Mouse (Mus musculus): ENCODE measurements at regions not wholly inside any gene's neighbourhood (a gene's known extent, or its start where the extent isn't known, plus 50 kb on each side); places are given as distances from the start of the nearest gene placed in this dataset.
"Not testable (repeated sequence)": the region's sequence is repeated elsewhere in the genome, so short reads cannot be mapped to it uniquely, and the experiment has no call there.

DNA sequence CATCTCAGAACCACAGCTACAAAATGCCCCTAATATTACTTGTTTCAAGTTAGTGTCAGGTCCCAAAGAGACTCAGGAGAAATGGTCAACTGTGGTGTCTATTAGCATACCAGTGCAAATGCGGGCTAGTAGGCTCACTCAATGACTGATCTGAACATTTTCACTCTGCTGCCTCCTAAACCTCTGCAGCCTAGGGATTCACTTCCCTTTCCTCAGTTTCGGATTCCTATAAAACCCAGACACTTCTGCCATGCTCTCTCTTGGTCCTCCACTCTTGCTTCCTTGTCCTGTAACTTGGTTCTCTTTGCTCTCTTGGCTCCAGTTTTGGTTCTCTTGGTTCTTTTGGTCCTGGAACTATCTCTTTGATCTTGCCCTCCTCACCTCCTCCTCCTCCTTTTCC lies 206.3 kb upstream of the Spef2 start:
- no peak for DNase-seq

GRCm38 (mm10) chr15:9974999-9975398 lies 202.0 kb upstream of the Prlr start:
- no peak for DNase-seq

- no peak for DNase-seq
Observed at GRCm38 (mm10) chr15:10011289-10012234, 165.5 kb upstream of the Prlr start.

DNA sequence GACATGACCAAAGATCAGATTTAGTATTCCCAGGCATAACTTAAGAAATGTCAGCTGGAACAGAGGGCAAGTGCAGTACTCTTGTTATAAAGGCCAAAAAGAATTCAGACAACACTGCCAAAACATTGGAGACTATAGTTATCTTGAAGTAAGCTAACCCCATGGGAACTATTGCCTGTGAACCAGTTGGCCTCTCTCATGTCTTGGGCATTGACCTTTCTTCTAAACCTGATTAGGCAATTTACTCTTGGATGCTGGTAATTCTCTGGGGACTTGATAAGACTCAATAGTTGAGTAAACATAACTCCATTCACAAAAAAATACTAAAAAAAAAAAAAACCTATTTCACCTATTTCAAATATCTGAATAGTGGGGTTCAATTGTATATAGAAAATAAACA lies 159.8 kb upstream of the Prlr start:
- no peak for DNase-seq

- DNase-seq, result no peak
Observed at GRCm38 (mm10) chr15:10029902-10030301, 147.1 kb upstream of the Prlr start.

GRCm38 (mm10) chr15:10035561-10035960 lies 141.5 kb upstream of the Prlr start:
- no peak for DNase-seq

GRCm38 (mm10) chr15:10036576-10036975 lies 140.5 kb upstream of the Prlr start:
- DNase-seq, result not testable (repeated sequence)

GRCm38 (mm10) chr15:10073580-10073979 lies 103.5 kb upstream of the Prlr start:
- DNase-seq, result no peak

- DNase-seq, result peak; percentile 57 to 68
Observed at GRCm38 (mm10) chr15:10074916-10075315, 102.1 kb upstream of the Prlr start.

DNA sequence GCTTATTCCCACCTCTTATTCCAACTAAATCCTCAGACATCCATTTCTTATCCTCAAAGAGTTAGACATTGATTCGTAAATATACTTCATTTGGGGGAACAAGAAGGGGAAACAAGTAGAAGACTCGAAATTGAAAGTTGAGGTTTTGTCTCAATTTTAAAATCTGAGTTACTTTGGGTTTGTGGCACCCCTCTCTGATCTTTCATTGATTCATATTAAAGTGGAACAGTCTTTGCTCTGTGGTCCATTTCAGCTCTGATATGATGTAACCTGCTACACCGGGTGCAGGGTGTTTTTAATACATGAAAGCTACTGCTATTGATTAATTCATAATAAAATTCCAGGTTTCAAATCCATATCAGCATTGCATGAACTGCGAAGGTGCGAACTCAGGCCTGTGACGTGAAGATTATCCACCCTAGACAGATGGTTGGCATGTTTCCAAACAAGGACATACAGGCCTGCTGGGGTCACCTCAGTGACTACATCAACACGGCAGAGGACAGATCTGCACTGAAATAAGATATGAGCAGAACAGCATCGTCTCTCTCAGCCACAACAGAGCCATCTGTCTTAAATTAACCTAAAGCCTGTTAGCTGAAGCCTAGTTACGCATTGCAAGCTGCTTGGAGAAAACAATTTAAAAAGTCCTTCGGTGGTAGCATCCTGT lies 101.5 kb upstream of the Prlr start:
- DNase-seq, result peak in 1 of 2 experiments; percentile 10

DNA sequence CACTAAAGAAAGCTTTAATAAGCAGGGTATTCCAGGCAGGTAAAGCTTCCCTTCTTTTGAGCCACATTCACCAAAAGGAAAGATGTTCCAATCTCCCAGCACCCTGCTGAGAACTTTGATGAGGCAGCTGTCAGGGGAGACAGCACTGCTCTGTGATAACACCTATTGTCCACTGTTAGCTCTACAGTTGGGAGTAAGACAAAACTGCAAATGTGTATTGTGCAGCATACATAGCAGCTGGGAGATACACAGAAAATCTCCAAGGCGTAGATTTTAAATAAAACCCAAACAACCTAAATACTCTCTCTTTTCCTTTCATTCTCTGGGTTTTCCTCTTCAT lies 101.0 kb upstream of the Prlr start:
- no peak for DNase-seq

- DNase-seq, result no peak
Observed at GRCm38 (mm10) chr15:10078434-10078833, 98.6 kb upstream of the Prlr start.

- no peak for DNase-seq
Observed at GRCm38 (mm10) chr15:10079510-10079909, 97.5 kb upstream of the Prlr start.

DNA sequence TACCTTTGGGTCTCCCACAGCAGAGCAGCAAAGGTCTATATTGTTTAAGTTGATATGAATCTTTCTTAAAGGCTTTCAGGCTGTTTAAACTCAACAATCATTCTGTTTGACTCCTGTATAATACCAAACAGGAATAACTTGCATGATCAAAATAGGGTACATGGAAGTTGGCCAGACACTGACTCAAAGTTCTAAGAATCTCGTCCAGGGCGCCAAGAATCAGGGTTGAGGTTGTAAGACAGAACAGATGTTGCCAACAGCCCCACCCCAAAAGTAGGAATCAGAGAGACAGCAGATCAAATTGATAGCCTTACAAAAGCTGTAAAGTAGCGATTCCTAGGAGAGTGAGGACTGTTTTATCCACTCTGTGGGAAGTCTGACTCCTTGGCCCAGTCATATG lies 88.3 kb upstream of the Prlr start:
- DNase-seq, result no peak

- DNase-seq, result peak in 1 of 2 experiments; percentile 4
Observed at GRCm38 (mm10) chr15:10090384-10091092, 86.5 kb upstream of the Prlr start.

DNA sequence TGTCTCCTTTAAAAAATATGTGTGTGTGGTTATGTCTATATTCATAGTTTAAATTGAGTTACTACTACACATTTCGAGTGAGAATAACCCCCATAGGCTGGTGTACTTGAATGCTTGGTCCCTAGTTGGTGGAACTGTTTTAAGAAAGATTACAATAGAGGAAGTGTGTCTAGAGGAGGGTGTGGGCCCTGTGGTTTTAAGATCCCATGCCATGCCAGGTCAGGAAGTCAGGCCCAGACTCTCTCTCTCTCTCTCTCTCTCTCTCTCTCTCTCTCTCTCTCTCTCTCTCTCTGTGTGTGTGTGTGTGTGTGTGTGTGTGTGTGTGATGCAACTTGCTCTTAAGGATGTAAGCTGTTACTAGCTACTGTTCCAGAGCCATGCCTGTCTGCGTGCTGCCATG lies 73.7 kb upstream of the Prlr start:
- peak; percentile 34 to 50 for DNase-seq

- not testable (repeated sequence) for DNase-seq
Observed at GRCm38 (mm10) chr15:10105211-10105976, 71.6 kb upstream of the Prlr start.

DNA sequence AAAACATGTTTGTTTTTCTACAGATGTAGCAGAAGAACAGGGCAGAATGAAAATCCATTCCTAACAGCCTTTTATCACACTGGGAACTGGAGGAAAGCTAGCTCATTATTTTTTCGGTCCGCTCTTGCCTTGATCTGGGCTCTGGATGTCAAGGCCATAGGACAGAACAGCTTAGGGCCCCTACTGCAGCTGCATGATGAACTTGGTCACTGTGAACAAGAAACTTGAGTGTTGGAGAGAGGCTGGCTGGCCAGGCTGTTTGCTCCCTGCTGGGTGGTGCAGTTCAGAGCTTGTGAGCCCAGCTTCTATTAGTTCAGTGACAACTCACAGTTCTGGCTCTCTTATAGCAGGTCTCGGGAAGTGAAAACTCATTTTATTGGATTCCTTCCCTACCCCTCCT lies 70.2 kb upstream of the Prlr start:
- no peak for DNase-seq

All from B cell, adult 2 months (primary cell).